Mouse (Mus musculus) layer of hippocampus, postnatal 14 days (tissue): ENCODE data around the gene Chrne. TPM values are rescaled to one million over a fixed set of nuclear protein-coding genes. Genes with fewer than 3 reads are reported as not detected.

ENCODE experiments used
- DNase-seq, 2 experiments: peaks; one replicate each; pipeline ENCODE4 v3.0.0; 2021 to 2022; ENCODE audit warnings: low spot score in 2 of 2, mixed read lengths in 1 of 2
- total RNA-seq, 2 experiments: library from RNA; stranded (reverse); gene quantifications; 2 replicates each; pipeline ENCODE4 v1.2.3; 2021

The Chrne gene
- total RNA-seq, 2 experiments from 2014 or later, result 0.32 to 0.57 TPM

- no peak for DNase-seq
Measured at GRCm38 (mm10) chr11:70652029-70652883, 33.2 kb upstream of the Chrne start.

GRCm38 (mm10) chr11:70651391-70651790, 32.4 kb upstream of the Chrne start:
- no peak for DNase-seq

- DNase-seq, result no peak
Measured at GRCm38 (mm10) chr11:70650322-70651175, 31.5 kb upstream of the Chrne start.

- no peak for DNase-seq
Measured at GRCm38 (mm10) chr11:70649185-70649734, 30.2 kb upstream of the Chrne start.

- DNase-seq, result no peak
Measured at GRCm38 (mm10) chr11:70648512-70648911, 29.5 kb upstream of the Chrne start.

GRCm38 (mm10) chr11:70647716-70648420, 28.9 kb upstream of the Chrne start:
- DNase-seq, result no peak

GRCm38 (mm10) chr11:70646691-70647650, 28.0 kb upstream of the Chrne start, which contains the start of the genes Rnf167 and Slc25a11:
Rnf167 (plus strand) TSS chr11:70647235.
Slc25a11 (minus strand) TSS chr11:70647479.
- DNase-seq, result peak; percentile 94 to 98

GRCm38 (mm10) chr11:70646259-70646555, 27.2 kb upstream of the Chrne start:
- no peak for DNase-seq

GRCm38 (mm10) chr11:70645461-70646258, 26.6 kb upstream of the Chrne start:
- no peak for DNase-seq

GRCm38 (mm10) chr11:70644564-70645103, 25.6 kb upstream of the Chrne start:
- DNase-seq, result no peak

GRCm38 (mm10) chr11:70643051-70643450, 24.0 kb upstream of the Chrne start:
- no peak for DNase-seq

- no peak for DNase-seq
Measured at GRCm38 (mm10) chr11:70641241-70641640, 22.2 kb upstream of the Chrne start.

GRCm38 (mm10) chr11:70639976-70640375, 21.0 kb upstream of the Chrne start:
- no peak for DNase-seq

- DNase-seq, result no peak
Measured at GRCm38 (mm10) chr11:70638714-70639278, 19.8 kb upstream of the Chrne start, which contains the start of gene Gp1ba. Gp1ba (plus strand) TSS chr11:70639122.

- no peak for DNase-seq
Measured at GRCm38 (mm10) chr11:70638293-70638692, 19.3 kb upstream of the Chrne start.

GRCm38 (mm10) chr11:70637764-70638163, 18.7 kb upstream of the Chrne start:
- DNase-seq, result no peak

- DNase-seq, result no peak
Measured at GRCm38 (mm10) chr11:70635601-70636000, 16.6 kb upstream of the Chrne start.

- DNase-seq, result no peak
Measured at GRCm38 (mm10) chr11:70630129-70630528, 11.1 kb upstream of the Chrne start.
